Comparison of ENCODE assay signal across 16 mouse cellular contexts in the genomic region with DNA sequence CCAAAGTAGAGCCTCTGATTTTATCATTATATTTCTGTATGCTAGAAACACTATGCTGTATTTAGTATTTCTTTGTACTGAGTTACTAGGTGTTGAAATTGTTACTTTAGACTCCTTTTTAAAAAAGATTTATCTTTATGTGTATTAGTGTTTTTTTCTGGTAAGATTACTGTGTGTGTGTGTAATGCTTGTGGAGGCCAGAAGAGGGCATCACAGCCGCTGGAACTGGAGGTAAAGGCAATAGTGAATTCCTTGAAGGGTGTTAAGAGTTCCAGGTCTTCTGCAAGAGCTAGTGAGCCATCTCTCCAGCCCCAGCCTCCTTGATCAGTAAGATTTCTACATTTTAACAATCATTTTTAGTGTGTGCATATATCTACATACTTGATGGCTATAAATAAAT. TPM values are rescaled to one million over a fixed set of nuclear protein-coding genes. Genes with fewer than 3 reads are reported as not detected.
DNase-seq lines count a peak whose midpoint lies in the region; ATAC-seq and TF ChIP-seq lines count a peak whose summit lies in the region.
"Had no signal": no experiment of that assay in that cellular context is flagged by ENCODE, and none has a peak within 500 bp of the region (broad histone marks: within the 10 kb centered on the region; RNA-seq: fewer than 3 reads in every experiment).

No protein-coding gene starts in this region.

- DNase-seq in kidney, postnatal 0 days (ENCODE audit: low spot score) = no peak
- no peak for DNase-seq in kidney, adult 18-20 months
- DNase-seq in thymus, postnatal 14 days = peak; percentile 18
- DNase-seq in thymus, postnatal 0 days (ENCODE audit: low spot score) = no peak
- no peak for DNase-seq in Patski (ENCODE audit: low read depth, low spot score)
- no peak for DNase-seq in right cerebral cortex, postnatal 4 days
- DNase-seq: adrenal gland, adult 8-10 months; cerebellum, adult 11-12 months; cerebellum, postnatal 36 days; kidney, postnatal 25 days; layer of hippocampus, adult 9-11 months; midbrain, embryonic 14.5 days had no signal

- no peak overlapping the region for H3K4me2 ChIP-seq in kidney, postnatal 0 days (ENCODE audit: low read length)

- no peaks in the 10 kb centered on the region for H3K4me1 ChIP-seq in kidney, postnatal 0 days (replicated peaks; ENCODE audit: insufficient read depth, low read length)
- H3K4me1 ChIP-seq: embryonic facial prominence, embryonic 10.5 days; hindbrain, embryonic 10.5 days had no signal

- no peaks in the 10 kb centered on the region for H3K27me3 ChIP-seq in kidney, postnatal 0 days (ENCODE audit: insufficient read depth, low read length)
- H3K27me3 ChIP-seq in Patski = no peaks in the 10 kb centered on the region

- H3K9me3 ChIP-seq in kidney, postnatal 0 days (replicated peaks; ENCODE audit: low read length) = no peaks in the 10 kb centered on the region
- H3K9me3 ChIP-seq: embryonic facial prominence, embryonic 10.5 days had no signal

- 88% methylated on average over 1 of the region's 1 CpGs for WGBS in kidney, postnatal 0 days

- H3K27ac ChIP-seq in kidney, postnatal 0 days = no peak overlapping the region
- H3K27ac ChIP-seq: embryonic facial prominence, embryonic 10.5 days; hindbrain, embryonic 10.5 days had no signal

- H3K4me3 ChIP-seq in kidney, postnatal 0 days (replicated peaks; ENCODE audit: low read depth, low read length) = no peak overlapping the region
- H3K4me3 ChIP-seq: embryonic facial prominence, embryonic 10.5 days; hindbrain, embryonic 10.5 days had no signal

- POLR2A ChIA-PET in Patski (lab: Charles Lee) = no interaction called here

- CTCF ChIA-PET in Patski (lab: Charles Lee) = no interaction called here

- peaks cover 32% of the 10 kb centered on the region for H3K36me3 ChIP-seq in kidney, postnatal 0 days (ENCODE audit: insufficient read depth, low read length)

- in situ Hi-C loops in Patski (cut with MboI; ENCODE audit: low pct_unique_long_range_greater_than_20kb) = no loop called here

- no peak overlapping the region for H3K9ac ChIP-seq in kidney, postnatal 0 days (ENCODE audit: low read depth, low read length)

- ATAC-seq in kidney, postnatal 0 days (replicated peaks; ENCODE audit: low FRiP score, low read depth) = no peak
- ATAC-seq in Patski = no peak
- ATAC-seq in granulocyte monocyte progenitor cell, adult 5-6 weeks (replicated peaks; ENCODE audit: poor library complexity, severe bottlenecking) = no peak
- ATAC-seq: forebrain, embryonic 14.5 days had no signal

- peak; percentile 14; the same call in 1 of the 2 replicates for TF ChIP-seq CTCF in kidney, postnatal 0 days (IDR thresholded peaks at IDR 0.05; ENCODE audit: low read depth)
- TF ChIP-seq CTCF in Patski (IDR thresholded peaks at IDR 0.05) = peak; percentile 39

RNA-seq across cellular contexts. Expression of gene Trim24, which starts 33.2 kb away (rescaled TPM):
- polyA plus RNA-seq in kidney, postnatal 0 days (2015; fragmentation: Nextera tagmentation; extraction: Ambion mirVana) = 13.6 and 14.3 TPM in 2 replicates
- polyA plus RNA-seq in thymus, postnatal 0 days (2015; fragmentation: Nextera tagmentation; extraction: Ambion mirVana) = 12.2 and 15.7 TPM in 2 replicates
- 20.0 TPM for polyA plus RNA-seq in Patski (2021)
- 29.9 and 31.0 TPM in 2 replicates for total RNA-seq in granulocyte monocyte progenitor cell, adult 5-6 weeks (2014; fragmentation: Nextera tagmentation)
- total RNA-seq in granulocyte monocyte progenitor cell, adult 5-6 weeks (2017) = 13.9 and 16.6 TPM in 2 replicates
